Mouse (Mus musculus) CH12.LX (cell line): Measurements from ENCODE around the gene Cd180.

Source experiments
- CTCF ChIP-seq, 2 experiments: IDR thresholded peaks in 1 of 2; conservative IDR thresholded peaks in 1 of 2; 2 replicates each; pipeline ENCODE4 v1.5.1; 2011 to 2012; ENCODE audit warnings: low read depth in 2 of 2, low read length in 2 of 2, improper control_type of control experiment in 1 of 2, inconsistent platforms in 1 of 2, mild to moderate bottlenecking in 1 of 2, moderate library complexity in 1 of 2
- JUND ChIP-seq: conservative IDR thresholded peaks from 2 replicates; pipeline ENCODE4 v1.6.1; 2011; ENCODE audit warnings: low read depth, low read length, improper control_type of control experiment
- KAT2A ChIP-seq: IDR thresholded peaks from 2 replicates; pipeline ENCODE4 v1.6.1; 2012; ENCODE audit warnings: low read length, improper control_type of control experiment, inconsistent platforms; ENCODE audit not compliant: insufficient replicate concordance
- MAFK ChIP-seq: IDR thresholded peaks from 2 replicates; pipeline ENCODE4 v1.6.1; 2011; ENCODE audit warnings: low read length, improper control_type of control experiment; ENCODE audit not compliant: insufficient replicate concordance
- MAX ChIP-seq: IDR thresholded peaks from 2 replicates; pipeline ENCODE4 v1.6.1; 2011; ENCODE audit warnings: low read length, improper control_type of control experiment
- POLR2A ChIP-seq: IDR thresholded peaks from 2 replicates; pipeline ENCODE4 v1.6.1; 2011; ENCODE audit warnings: low read depth, mild to moderate bottlenecking, improper control_type of control experiment, low read length
- POLR2AphosphoS2 ChIP-seq: IDR thresholded peaks from 2 replicates; pipeline ENCODE4 v1.6.1; 2011; ENCODE audit warnings: low read depth, low read length, improper control_type of control experiment
- UBTF ChIP-seq: IDR thresholded peaks from 2 replicates; pipeline ENCODE4 v1.6.1; 2012; ENCODE audit warnings: low read depth, mild to moderate bottlenecking, inconsistent platforms, low read length, improper control_type of control experiment, moderate library complexity
- USF1 ChIP-seq: IDR thresholded peaks from 2 replicates; pipeline ENCODE4 v1.6.1; 2014; ENCODE audit warnings: low read depth, mild to moderate bottlenecking, inconsistent platforms, low read length, improper control_type of control experiment
- ZC3H11A ChIP-seq: IDR thresholded peaks from 2 replicates; pipeline ENCODE4 v1.6.1; 2012; ENCODE audit warnings: low read depth, mild to moderate bottlenecking, inconsistent platforms, low read length, improper control_type of control experiment

DNA sequence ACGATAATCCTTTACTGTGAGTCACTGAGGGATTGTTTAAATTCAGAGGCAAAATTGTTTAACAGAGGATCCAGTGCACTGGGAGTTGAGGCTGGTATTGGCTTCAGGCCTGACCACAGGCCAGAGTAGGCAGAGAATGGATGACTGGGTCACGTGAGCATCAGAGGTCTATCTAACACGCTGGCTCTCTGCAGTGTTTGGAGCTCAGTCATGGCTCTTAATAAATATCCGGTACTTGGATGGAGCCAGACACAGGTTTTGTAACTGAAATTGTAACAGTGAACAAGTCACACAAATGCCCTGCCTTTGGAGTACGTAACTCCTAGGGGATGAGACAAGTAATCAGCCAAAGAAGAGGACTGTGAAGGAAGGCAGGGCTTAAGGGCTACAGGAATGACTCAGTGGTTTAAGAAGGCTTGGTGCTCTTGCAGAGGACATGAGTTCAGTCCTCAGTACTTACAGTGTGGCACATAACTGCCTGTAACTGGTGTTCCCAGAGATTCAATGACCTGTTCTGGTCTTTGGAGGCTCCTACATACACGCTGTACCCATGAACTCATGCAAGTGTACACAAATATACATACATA lies 41.0 kb upstream of the Cd180 start:
- TF ChIP-seq CTCF (conservative IDR thresholded peaks at IDR 0.05 in 1 of 2, IDR thresholded peaks at IDR 0.05 in 1 of 2; ENCODE audit: low read depth in 2 of 2, low read length in 2 of 2) (no peak), USF1 (no peak), POLR2AphosphoS2 (no peak), JUND (no peak), POLR2A (no peak), ZC3H11A (no peak), KAT2A (no peak), MAX (no peak), UBTF (no peak), MAFK (no peak)
